Mouse (Mus musculus): ENCODE measurements around the gene Pbx3. TPM values are rescaled to one million over a fixed set of nuclear protein-coding genes. Genes with fewer than 3 reads are reported as not detected.

The Pbx3 gene
- polyA plus RNA-seq, 1 experiment from 2014 or later: 82.7 TPM

GRCm38 (mm10) chr2:34153336-34153735 is 219.6 kb downstream of the Pbx3 start:
- H3K36me3 ChIP-seq (ENCODE audit: control insufficient read depth, insufficient read depth, low read length): no peaks in the 10 kb centered on the region
- H3K4me1 ChIP-seq (ENCODE audit: control insufficient read depth, insufficient read depth, low read length): no peaks in the 10 kb centered on the region
- H3K4me2 ChIP-seq (ENCODE audit: low read length): no peak overlapping the region
- 68% methylated on average over 6 of the region's 6 CpGs for WGBS
- H3K27ac ChIP-seq (ENCODE audit: low read length): no peak overlapping the region
- no peak for ATAC-seq
- H3K27me3 ChIP-seq (ENCODE audit: control insufficient read depth, insufficient read depth, low read depth, low read length): no peaks in the 10 kb centered on the region
- H3K9me3 ChIP-seq (replicated peaks; ENCODE audit: control insufficient read depth, low read length, poor library complexity, severe bottlenecking): no peaks in the 10 kb centered on the region
- H3K4me3 ChIP-seq (ENCODE audit: low read depth, low read length): no peak overlapping the region
- H3K9ac ChIP-seq (ENCODE audit: low read depth, low read length): no peak overlapping the region

- no peak overlapping the region for H3K4me3 ChIP-seq (ENCODE audit: low read depth, low read length)
- no peak overlapping the region for H3K4me2 ChIP-seq (ENCODE audit: low read length)
- no peak overlapping the region for H3K27ac ChIP-seq (ENCODE audit: low read length)
- H3K9ac ChIP-seq (ENCODE audit: low read depth, low read length): no peak overlapping the region
- no peaks in the 10 kb centered on the region for H3K4me1 ChIP-seq (ENCODE audit: control insufficient read depth, insufficient read depth, low read length)
- H3K9me3 ChIP-seq (replicated peaks; ENCODE audit: control insufficient read depth, low read length, poor library complexity, severe bottlenecking): no peaks in the 10 kb centered on the region
- no peak for ATAC-seq
- no peaks in the 10 kb centered on the region for H3K36me3 ChIP-seq (ENCODE audit: control insufficient read depth, insufficient read depth, low read length)
- H3K27me3 ChIP-seq (ENCODE audit: control insufficient read depth, insufficient read depth, low read depth, low read length): no peaks in the 10 kb centered on the region
- 85% methylated on average over 4 of the region's 4 CpGs for WGBS
Observed at GRCm38 (mm10) chr2:34150560-34150959, 222.4 kb downstream of the Pbx3 start.

- no peaks in the 10 kb centered on the region for H3K9me3 ChIP-seq (replicated peaks; ENCODE audit: control insufficient read depth, low read length, poor library complexity, severe bottlenecking)
- H3K4me3 ChIP-seq (ENCODE audit: low read depth, low read length): no peak overlapping the region
- H3K9ac ChIP-seq (ENCODE audit: low read depth, low read length): no peak overlapping the region
- WGBS: 77% methylated on average over 7 of the region's 7 CpGs
- no peaks in the 10 kb centered on the region for H3K4me1 ChIP-seq (ENCODE audit: control insufficient read depth, insufficient read depth, low read length)
- H3K27ac ChIP-seq (ENCODE audit: low read length): no peak overlapping the region
- H3K27me3 ChIP-seq (ENCODE audit: control insufficient read depth, insufficient read depth, low read depth, low read length): no peaks in the 10 kb centered on the region
- no peak for ATAC-seq
- H3K36me3 ChIP-seq (ENCODE audit: control insufficient read depth, insufficient read depth, low read length): no peaks in the 10 kb centered on the region
- no peak overlapping the region for H3K4me2 ChIP-seq (ENCODE audit: low read length)
Observed at GRCm38 (mm10) chr2:34148214-34148613, 224.7 kb downstream of the Pbx3 start.

- Histone ChIP-seq H3K4me2 (ENCODE audit: low read length) (no peak overlapping the region), H3K4me3 (ENCODE audit: low read depth, low read length) (no peak overlapping the region), H3K27me3 (ENCODE audit: control insufficient read depth, insufficient read depth, low read depth, low read length) (no peaks in the 10 kb centered on the region), H3K9ac (ENCODE audit: low read depth, low read length) (no peak overlapping the region), H3K9me3 (replicated peaks; ENCODE audit: control insufficient read depth, low read length, poor library complexity, severe bottlenecking) (no peaks in the 10 kb centered on the region), H3K4me1 (ENCODE audit: control insufficient read depth, insufficient read depth, low read length) (no peaks in the 10 kb centered on the region), H3K36me3 (ENCODE audit: control insufficient read depth, insufficient read depth, low read length) (no peaks in the 10 kb centered on the region), H3K27ac (ENCODE audit: low read length) (no peak overlapping the region)
- ATAC-seq: no peak
- 73% methylated on average over 14 of the region's 14 CpGs for WGBS
Observed at GRCm38 (mm10) chr2:34147476-34147875, 225.5 kb downstream of the Pbx3 start.

GRCm38 (mm10) chr2:34147036-34147435 is 225.9 kb downstream of the Pbx3 start:
- no peak overlapping the region for H3K9ac ChIP-seq (ENCODE audit: low read depth, low read length)
- no peaks in the 10 kb centered on the region for H3K9me3 ChIP-seq (replicated peaks; ENCODE audit: control insufficient read depth, low read length, poor library complexity, severe bottlenecking)
- ATAC-seq: no peak
- no peak overlapping the region for H3K4me2 ChIP-seq (ENCODE audit: low read length)
- no peaks in the 10 kb centered on the region for H3K36me3 ChIP-seq (ENCODE audit: control insufficient read depth, insufficient read depth, low read length)
- no peak overlapping the region for H3K27ac ChIP-seq (ENCODE audit: low read length)
- no peaks in the 10 kb centered on the region for H3K4me1 ChIP-seq (ENCODE audit: control insufficient read depth, insufficient read depth, low read length)
- 75% methylated on average over 4 of the region's 4 CpGs for WGBS
- no peak overlapping the region for H3K4me3 ChIP-seq (ENCODE audit: low read depth, low read length)
- no peaks in the 10 kb centered on the region for H3K27me3 ChIP-seq (ENCODE audit: control insufficient read depth, insufficient read depth, low read depth, low read length)

- Histone ChIP-seq H3K4me3 (ENCODE audit: low read depth, low read length) (no peak overlapping the region), H3K4me1 (ENCODE audit: control insufficient read depth, insufficient read depth, low read length) (no peaks in the 10 kb centered on the region), H3K36me3 (ENCODE audit: control insufficient read depth, insufficient read depth, low read length) (no peaks in the 10 kb centered on the region), H3K9me3 (replicated peaks; ENCODE audit: control insufficient read depth, low read length, poor library complexity, severe bottlenecking) (no peaks in the 10 kb centered on the region), H3K4me2 (ENCODE audit: low read length) (no peak overlapping the region), H3K27ac (ENCODE audit: low read length) (no peak overlapping the region), H3K27me3 (ENCODE audit: control insufficient read depth, insufficient read depth, low read depth, low read length) (no peaks in the 10 kb centered on the region), H3K9ac (ENCODE audit: low read depth, low read length) (no peak overlapping the region)
- 73% methylated on average over 1 of the region's 1 CpGs for WGBS
- no peak for ATAC-seq
Observed at GRCm38 (mm10) chr2:34146431-34146830, 226.5 kb downstream of the Pbx3 start.

- H3K9me3 ChIP-seq (replicated peaks; ENCODE audit: control insufficient read depth, low read length, poor library complexity, severe bottlenecking): no peaks in the 10 kb centered on the region
- no peaks in the 10 kb centered on the region for H3K27me3 ChIP-seq (ENCODE audit: control insufficient read depth, insufficient read depth, low read depth, low read length)
- H3K4me2 ChIP-seq (ENCODE audit: low read length): no peak overlapping the region
- no peak overlapping the region for H3K4me3 ChIP-seq (ENCODE audit: low read depth, low read length)
- no peak overlapping the region for H3K9ac ChIP-seq (ENCODE audit: low read depth, low read length)
- no peaks in the 10 kb centered on the region for H3K36me3 ChIP-seq (ENCODE audit: control insufficient read depth, insufficient read depth, low read length)
- ATAC-seq: no peak
- H3K4me1 ChIP-seq (ENCODE audit: control insufficient read depth, insufficient read depth, low read length): no peaks in the 10 kb centered on the region
- H3K27ac ChIP-seq (ENCODE audit: low read length): no peak overlapping the region
- 87% methylated on average over 5 of the region's 5 CpGs for WGBS
Observed at GRCm38 (mm10) chr2:34139470-34140158, 233.3 kb downstream of the Pbx3 start.

- ATAC-seq: 0 out of 2 replicates have a peak, but pooled peaks have one; percentile 8
- Histone ChIP-seq H3K27ac (ENCODE audit: low read length) (no peak overlapping the region), H3K36me3 (ENCODE audit: control insufficient read depth, insufficient read depth, low read length) (no peaks in the 10 kb centered on the region), H3K4me2 (ENCODE audit: low read length) (no peak overlapping the region), H3K27me3 (ENCODE audit: control insufficient read depth, insufficient read depth, low read depth, low read length) (no peaks in the 10 kb centered on the region), H3K4me3 (ENCODE audit: low read depth, low read length) (no peak overlapping the region), H3K4me1 (ENCODE audit: control insufficient read depth, insufficient read depth, low read length) (no peaks in the 10 kb centered on the region), H3K9me3 (replicated peaks; ENCODE audit: control insufficient read depth, low read length, poor library complexity, severe bottlenecking) (no peaks in the 10 kb centered on the region), H3K9ac (ENCODE audit: low read depth, low read length) (no peak overlapping the region)
- WGBS: 45% methylated on average over 7 of the region's 7 CpGs
Observed at GRCm38 (mm10) chr2:34135316-34135715, 237.6 kb downstream of the Pbx3 start.

- no peak overlapping the region for H3K27ac ChIP-seq (ENCODE audit: low read length)
- ATAC-seq: no peak
- H3K4me3 ChIP-seq (ENCODE audit: low read depth, low read length): no peak overlapping the region
- H3K9ac ChIP-seq (ENCODE audit: low read depth, low read length): no peak overlapping the region
- no peak overlapping the region for H3K4me2 ChIP-seq (ENCODE audit: low read length)
- WGBS: 97% methylated on average over 1 of the region's 1 CpGs
- H3K4me1 ChIP-seq (ENCODE audit: control insufficient read depth, insufficient read depth, low read length): peaks cover 6% of the 10 kb centered on the region; the same call in 1 of the 2 replicates
- H3K27me3 ChIP-seq (ENCODE audit: control insufficient read depth, insufficient read depth, low read depth, low read length): no peaks in the 10 kb centered on the region
- no peaks in the 10 kb centered on the region for H3K9me3 ChIP-seq (replicated peaks; ENCODE audit: control insufficient read depth, low read length, poor library complexity, severe bottlenecking)
- no peaks in the 10 kb centered on the region for H3K36me3 ChIP-seq (ENCODE audit: control insufficient read depth, insufficient read depth, low read length)
Observed at GRCm38 (mm10) chr2:34132751-34133150, 240.2 kb downstream of the Pbx3 start.
